In genomic region chr16:43548774-43549173, GRCm38 (mm10) we compare ENCODE assay signal across 10 mouse cellular contexts.
A peak's percentile ranks its signal among the peaks of the same experiment; 100 is the strongest.
DNase-seq lines count a peak whose midpoint lies in the region; ATAC-seq and TF ChIP-seq lines count a peak whose summit lies in the region.
"Had no signal": no experiment of that assay in that cellular context is flagged by ENCODE, and none has a peak within 500 bp of the region (broad histone marks: within the 10 kb centered on the region; RNA-seq: fewer than 3 reads in every experiment).

No protein-coding gene starts in this region.

- H3K27me3 ChIP-seq in intestine, embryonic 14.5 days (replicated peaks; ENCODE audit: control insufficient read depth, insufficient read depth, low read length): no peaks in the 10 kb centered on the region
- H3K27me3 ChIP-seq in intestine, postnatal 0 days (replicated peaks; ENCODE audit: control insufficient read depth, insufficient read depth, low read length): no peaks in the 10 kb centered on the region
- H3K27me3 ChIP-seq in forebrain, postnatal 0 days (ENCODE audit: insufficient read depth, low read length): no peaks in the 10 kb centered on the region
- H3K27me3 ChIP-seq in kidney, postnatal 0 days (ENCODE audit: insufficient read depth, low read length): no peaks in the 10 kb centered on the region

- no peak overlapping the region for H3K4me3 ChIP-seq in intestine, embryonic 14.5 days (ENCODE audit: low read depth, low read length)
- H3K4me3 ChIP-seq in intestine, postnatal 0 days (ENCODE audit: low read depth, low read length): no peak overlapping the region
- H3K4me3 ChIP-seq in forebrain, postnatal 0 days (ENCODE audit: low read depth, low read length): no peak overlapping the region
- H3K4me3 ChIP-seq in kidney, postnatal 0 days (replicated peaks; ENCODE audit: low read depth, low read length): no peak overlapping the region
- H3K4me3 ChIP-seq: limb, embryonic 10.5 days had no signal

- H3K9me3 ChIP-seq in intestine, embryonic 14.5 days (ENCODE audit: control insufficient read depth, low read length): no peaks in the 10 kb centered on the region
- H3K9me3 ChIP-seq in intestine, postnatal 0 days (ENCODE audit: control insufficient read depth): no peaks in the 10 kb centered on the region
- H3K9me3 ChIP-seq in forebrain, postnatal 0 days (ENCODE audit: low read length): no peaks in the 10 kb centered on the region
- no peaks in the 10 kb centered on the region for H3K9me3 ChIP-seq in kidney, postnatal 0 days (replicated peaks; ENCODE audit: low read length)
- H3K9me3 ChIP-seq: limb, embryonic 10.5 days had no signal

- peaks cover 27% of the 10 kb centered on the region for H3K4me1 ChIP-seq in intestine, embryonic 14.5 days (replicated peaks; ENCODE audit: control insufficient read depth, insufficient read depth, low read length)
- no peaks in the 10 kb centered on the region for H3K4me1 ChIP-seq in intestine, postnatal 0 days (replicated peaks; ENCODE audit: control insufficient read depth, insufficient read depth, low read length)
- peaks cover 7% of the 10 kb centered on the region; the same call in 1 of the 2 replicates for H3K4me1 ChIP-seq in forebrain, postnatal 0 days (ENCODE audit: insufficient read depth)
- H3K4me1 ChIP-seq in kidney, postnatal 0 days (replicated peaks; ENCODE audit: insufficient read depth, low read length): peaks cover 37% of the 10 kb centered on the region

- no peak for ATAC-seq in intestine, embryonic 14.5 days (replicated peaks; ENCODE audit: low FRiP score, low TSS enrichment, low read depth)
- ATAC-seq in intestine, postnatal 0 days: no peak
- no peak for ATAC-seq in forebrain, postnatal 0 days
- ATAC-seq in kidney, postnatal 0 days (replicated peaks; ENCODE audit: low FRiP score, low read depth): peak; percentile 78
- ATAC-seq: inflammation-experienced regulatory T-cells, adult 6 months had no signal

- TF ChIP-seq CTCF in intestine, postnatal 0 days (IDR thresholded peaks at IDR 0.05; ENCODE audit: low read depth): no peak
- no peak for TF ChIP-seq CTCF in forebrain, postnatal 0 days (IDR thresholded peaks at IDR 0.05; ENCODE audit: low read depth)
- no peak for TF ChIP-seq CTCF in kidney, postnatal 0 days (IDR thresholded peaks at IDR 0.05; ENCODE audit: low read depth)

- H3K4me2 ChIP-seq in intestine, embryonic 14.5 days (ENCODE audit: low read length): no peak overlapping the region
- no peak overlapping the region for H3K4me2 ChIP-seq in intestine, postnatal 0 days (replicated peaks; ENCODE audit: low read depth)
- H3K4me2 ChIP-seq in forebrain, postnatal 0 days (ENCODE audit: low read depth): no peak overlapping the region
- H3K4me2 ChIP-seq in kidney, postnatal 0 days (ENCODE audit: low read length): no peak overlapping the region

- no peak for DNase-seq in intestine, embryonic 14.5 days (ENCODE audit: low spot score)
- DNase-seq in adrenal gland, postnatal 14 days: peak; percentile 60
- no peak for DNase-seq in forebrain, postnatal 0 days
- DNase-seq in kidney, postnatal 0 days (ENCODE audit: low spot score): no peak
- DNase-seq in B cell, adult 2 months: no peak
- DNase-seq in layer of hippocampus, adult 9-11 months: no peak
- DNase-seq: thymus, postnatal 14 days had no signal

- H3K9ac ChIP-seq in intestine, embryonic 14.5 days (ENCODE audit: low read length): no peak overlapping the region
- no peak overlapping the region for H3K9ac ChIP-seq in intestine, postnatal 0 days (ENCODE audit: low read depth, low read length)
- H3K9ac ChIP-seq in forebrain, postnatal 0 days: no peak overlapping the region
- no peak overlapping the region for H3K9ac ChIP-seq in kidney, postnatal 0 days (ENCODE audit: low read depth, low read length)

- 66% methylated on average over 5 of the region's 5 CpGs for WGBS in intestine, embryonic 14.5 days
- 55% methylated on average over 5 of the region's 5 CpGs for WGBS in intestine, postnatal 0 days
- 47% methylated on average over 5 of the region's 5 CpGs for WGBS in forebrain, postnatal 0 days
- 43% methylated on average over 5 of the region's 5 CpGs for WGBS in kidney, postnatal 0 days

- H3K27ac ChIP-seq in intestine, embryonic 14.5 days (ENCODE audit: low read depth): 0 out of 2 replicates have a peak overlapping the region, but pooled peaks have one; percentile 57
- no peak overlapping the region for H3K27ac ChIP-seq in intestine, postnatal 0 days (ENCODE audit: low read depth, low read length)
- 0 out of 2 replicates have a peak overlapping the region, but pooled peaks have one; percentile 57 for H3K27ac ChIP-seq in forebrain, postnatal 0 days (ENCODE audit: low read depth, low read length)
- H3K27ac ChIP-seq in kidney, postnatal 0 days: peak overlapping the region; percentile 91

- H3K36me3 ChIP-seq in intestine, embryonic 14.5 days (ENCODE audit: control insufficient read depth, insufficient read depth, low read length): no peaks in the 10 kb centered on the region
- no peaks in the 10 kb centered on the region for H3K36me3 ChIP-seq in intestine, postnatal 0 days (ENCODE audit: control insufficient read depth, insufficient read depth)
- no peaks in the 10 kb centered on the region; the same call in 1 of the 2 replicates for H3K36me3 ChIP-seq in forebrain, postnatal 0 days (ENCODE audit: insufficient read depth)
- no peaks in the 10 kb centered on the region for H3K36me3 ChIP-seq in kidney, postnatal 0 days (ENCODE audit: insufficient read depth, low read length)
- H3K36me3 ChIP-seq: limb, embryonic 10.5 days had no signal
